Mouse (Mus musculus): ENCODE measurements around the gene Tmem135. TPM values are rescaled to one million over a fixed set of nuclear protein-coding genes. Genes with fewer than 3 reads are reported as not detected.
"Not testable (repeated sequence)": the region's sequence is repeated elsewhere in the genome, so short reads cannot be mapped to it uniquely, and the experiment has no call there.

The Tmem135 gene
- polyA plus RNA-seq, 1 experiment from 2014 or later: 27.5 TPM

DNA sequence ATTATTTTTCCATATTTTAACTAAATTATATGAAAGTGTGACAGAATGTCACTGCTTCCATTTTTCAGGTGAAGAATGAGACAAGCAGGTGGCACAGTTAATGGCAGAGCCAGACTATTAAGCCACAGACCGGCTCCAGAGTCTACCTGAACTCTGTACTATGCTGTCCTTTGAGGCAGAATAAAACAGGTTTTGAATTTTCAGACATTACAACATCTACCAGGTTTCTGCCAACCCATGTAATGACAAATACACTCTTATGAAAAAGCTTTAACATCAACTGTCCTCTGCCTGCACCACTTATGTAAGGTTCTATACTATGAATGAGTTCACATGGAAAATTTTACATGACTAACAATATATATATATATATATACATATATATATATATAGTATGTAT lies 100.3 kb downstream of the Tmem135 start:
- no peaks in the 10 kb centered on the region for H3K27me3 ChIP-seq (replicated peaks; ENCODE audit: control insufficient read depth, insufficient read depth, low read length)
- no peaks in the 10 kb centered on the region for H3K9me3 ChIP-seq (ENCODE audit: control insufficient read depth, low read length)
- H3K4me1 ChIP-seq (replicated peaks; ENCODE audit: control insufficient read depth, insufficient read depth, low read length): no peaks in the 10 kb centered on the region
- no peak overlapping the region for H3K9ac ChIP-seq (replicated peaks; ENCODE audit: low read depth, low read length)
- no peak for ATAC-seq
- no peak overlapping the region for H3K27ac ChIP-seq (ENCODE audit: low read length)
- WGBS: 92% methylated on average over 1 of the region's 1 CpGs
- no peaks in the 10 kb centered on the region for H3K36me3 ChIP-seq (ENCODE audit: control insufficient read depth, insufficient read depth)
- H3K4me2 ChIP-seq (ENCODE audit: low read length): no peak overlapping the region
- H3K4me3 ChIP-seq (replicated peaks; ENCODE audit: low read length): no peak overlapping the region

DNA sequence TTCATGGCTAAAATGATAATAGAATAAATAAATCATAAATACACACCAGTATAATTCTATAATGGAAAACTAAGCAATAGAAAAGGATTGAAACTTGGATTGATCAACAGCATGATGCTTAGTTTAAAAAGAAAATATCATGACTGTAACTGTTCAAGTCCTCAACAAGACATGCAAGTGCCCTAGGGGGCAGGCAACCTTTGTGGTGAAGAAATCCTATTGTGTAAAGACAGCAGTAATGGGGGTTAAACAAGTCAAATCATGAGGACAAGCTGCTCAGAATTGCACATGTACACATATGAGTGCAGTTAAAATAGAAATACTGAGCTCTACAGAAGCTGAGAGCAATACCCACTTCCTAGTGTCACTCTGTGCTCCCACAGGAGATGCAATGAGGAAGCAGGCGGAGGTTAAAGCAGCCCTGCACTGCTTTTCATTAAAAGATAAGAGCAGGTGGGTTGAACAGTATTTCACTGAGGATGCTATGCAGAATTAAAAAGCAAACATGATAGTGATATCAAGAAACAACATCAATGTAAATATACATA lies 105.0 kb downstream of the Tmem135 start:
- H3K27me3 ChIP-seq (replicated peaks; ENCODE audit: control insufficient read depth, insufficient read depth, low read length): no peaks in the 10 kb centered on the region
- WGBS: 89% methylated on average over 1 of the region's 1 CpGs
- no peaks in the 10 kb centered on the region for H3K9me3 ChIP-seq (ENCODE audit: control insufficient read depth, low read length)
- H3K27ac ChIP-seq (ENCODE audit: low read length): no peak overlapping the region
- no peak overlapping the region for H3K9ac ChIP-seq (replicated peaks; ENCODE audit: low read depth, low read length)
- H3K4me2 ChIP-seq (ENCODE audit: low read length): no peak overlapping the region
- H3K4me1 ChIP-seq (replicated peaks; ENCODE audit: control insufficient read depth, insufficient read depth, low read length): 0 out of 2 replicates have a peak, but pooled peaks cover 5% of the 10 kb centered on the region
- H3K36me3 ChIP-seq (ENCODE audit: control insufficient read depth, insufficient read depth): 0 out of 2 replicates have a peak, but pooled peaks cover 2% of the 10 kb centered on the region
- H3K4me3 ChIP-seq (replicated peaks; ENCODE audit: low read length): no peak overlapping the region
- ATAC-seq: no peak

DNA sequence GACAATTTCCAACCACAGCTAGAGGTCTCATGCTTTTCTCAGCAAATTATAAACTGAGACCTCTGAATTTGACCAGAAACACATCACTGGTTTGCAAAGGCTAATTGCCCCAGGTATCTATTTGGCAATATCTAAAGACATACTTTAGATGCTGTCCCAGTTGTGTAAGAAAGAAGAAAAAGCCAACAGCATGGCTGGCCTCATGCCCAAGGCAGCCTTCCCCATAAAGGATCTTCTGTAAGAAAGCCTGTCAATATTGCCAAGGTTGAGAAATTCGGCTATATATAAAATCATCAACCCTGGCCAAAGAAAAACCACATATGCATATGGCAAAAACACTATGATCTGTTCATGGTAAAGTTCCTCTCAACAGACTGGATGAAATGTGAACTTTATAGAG lies 107.1 kb downstream of the Tmem135 start:
- Histone ChIP-seq H3K4me1 (replicated peaks; ENCODE audit: control insufficient read depth, insufficient read depth, low read length) (0 out of 2 replicates have a peak, but pooled peaks cover 5% of the 10 kb centered on the region), H3K27me3 (replicated peaks; ENCODE audit: control insufficient read depth, insufficient read depth, low read length) (no peaks in the 10 kb centered on the region), H3K4me2 (ENCODE audit: low read length) (no peak overlapping the region), H3K9me3 (ENCODE audit: control insufficient read depth, low read length) (no peaks in the 10 kb centered on the region), H3K4me3 (replicated peaks; ENCODE audit: low read length) (no peak overlapping the region), H3K27ac (ENCODE audit: low read length) (no peak overlapping the region), H3K9ac (replicated peaks; ENCODE audit: low read depth, low read length) (no peak overlapping the region), H3K36me3 (ENCODE audit: control insufficient read depth, insufficient read depth) (0 out of 2 replicates have a peak, but pooled peaks cover 2% of the 10 kb centered on the region)
- WGBS: 70% methylated on average over 1 of the region's 1 CpGs
- ATAC-seq: no peak

DNA sequence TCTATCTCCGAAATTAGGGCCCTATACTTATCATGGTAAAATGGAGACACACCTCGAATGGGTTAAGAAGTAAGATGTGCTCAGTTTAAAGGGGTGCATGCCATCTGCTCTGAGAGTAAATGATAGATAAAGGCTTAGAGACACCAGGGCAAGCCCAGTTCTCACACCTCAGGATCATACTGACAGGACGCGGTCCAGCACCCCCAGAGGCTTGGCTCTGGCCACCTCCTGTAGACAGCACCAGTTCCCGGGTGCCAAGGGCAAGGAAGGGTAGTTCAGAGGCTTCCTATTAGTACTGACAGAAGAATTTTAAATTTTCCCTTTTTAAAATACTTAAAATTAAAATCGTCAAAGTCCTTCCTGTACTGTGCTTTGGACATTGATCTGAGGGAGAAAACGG lies 121.4 kb downstream of the Tmem135 start:
- Histone ChIP-seq H3K9ac (replicated peaks; ENCODE audit: low read depth, low read length) (no peak overlapping the region), H3K36me3 (ENCODE audit: control insufficient read depth, insufficient read depth) (no peaks in the 10 kb centered on the region), H3K27me3 (replicated peaks; ENCODE audit: control insufficient read depth, insufficient read depth, low read length) (no peaks in the 10 kb centered on the region), H3K4me2 (ENCODE audit: low read length) (no peak overlapping the region), H3K4me1 (replicated peaks; ENCODE audit: control insufficient read depth, insufficient read depth, low read length) (no peaks in the 10 kb centered on the region), H3K9me3 (ENCODE audit: control insufficient read depth, low read length) (no peaks in the 10 kb centered on the region), H3K4me3 (replicated peaks; ENCODE audit: low read length) (no peak overlapping the region), H3K27ac (ENCODE audit: low read length) (no peak overlapping the region)
- 92% methylated on average over 7 of the region's 7 CpGs for WGBS
- ATAC-seq: no peak

DNA sequence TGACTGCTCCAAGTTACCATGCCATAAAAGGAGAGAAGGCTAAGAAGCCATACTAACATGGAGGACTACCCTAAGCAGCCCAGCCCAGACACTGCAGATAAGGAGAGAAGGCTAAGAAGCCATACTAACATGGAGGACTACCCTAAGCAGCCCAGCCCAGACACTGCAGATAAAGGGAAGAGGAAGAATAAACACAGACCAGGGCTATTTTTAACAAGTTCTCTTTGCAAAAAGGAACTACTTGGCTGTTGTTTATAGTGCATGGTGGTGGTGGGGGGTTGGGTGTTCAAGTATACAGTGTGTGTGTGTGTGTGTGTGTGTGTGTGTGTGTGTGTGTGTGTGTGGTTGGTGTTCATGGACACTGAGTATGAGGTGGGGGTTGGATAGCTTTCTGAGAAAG lies 133.6 kb downstream of the Tmem135 start:
- not testable (repeated sequence) for ATAC-seq; H3K27me3 ChIP-seq (replicated peaks; ENCODE audit: control insufficient read depth, insufficient read depth, low read length); H3K4me2 ChIP-seq (ENCODE audit: low read length)

DNA sequence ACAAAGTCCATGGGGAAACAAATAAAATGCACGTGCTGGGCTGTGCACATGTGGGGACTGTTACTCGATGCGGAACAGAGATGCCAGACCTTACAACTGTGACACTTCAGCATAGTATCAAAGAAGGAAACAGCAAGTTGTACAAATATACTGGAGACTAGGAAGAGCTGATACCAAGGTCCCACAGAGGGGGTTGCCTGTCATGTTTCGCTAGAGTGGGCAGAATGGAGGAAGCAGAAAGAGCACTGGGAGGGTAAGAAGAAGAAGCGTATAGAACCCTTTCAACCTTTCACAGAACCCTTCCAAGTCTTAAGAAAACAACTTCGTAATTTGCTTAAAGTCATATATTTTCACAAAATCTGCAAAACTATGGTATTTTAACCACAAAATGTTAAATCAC lies 134.2 kb downstream of the Tmem135 start:
- H3K36me3 ChIP-seq (ENCODE audit: control insufficient read depth, insufficient read depth): no peaks in the 10 kb centered on the region; the same call in 1 of the 2 replicates
- H3K27ac ChIP-seq (ENCODE audit: low read length): no peak overlapping the region
- H3K4me3 ChIP-seq (replicated peaks; ENCODE audit: low read length): no peak overlapping the region
- H3K9me3 ChIP-seq (ENCODE audit: control insufficient read depth, low read length): no peaks in the 10 kb centered on the region
- 95% methylated on average over 6 of the region's 6 CpGs for WGBS
- H3K27me3 ChIP-seq (replicated peaks; ENCODE audit: control insufficient read depth, insufficient read depth, low read length): no peaks in the 10 kb centered on the region
- H3K9ac ChIP-seq (replicated peaks; ENCODE audit: low read depth, low read length): no peak overlapping the region
- ATAC-seq: no peak
- H3K4me2 ChIP-seq (ENCODE audit: low read length): no peak overlapping the region
- H3K4me1 ChIP-seq (replicated peaks; ENCODE audit: control insufficient read depth, insufficient read depth, low read length): no peaks in the 10 kb centered on the region

More for the DNA sequence above, 133.6 kb downstream of the Tmem135 start:
- H3K36me3 ChIP-seq (ENCODE audit: control insufficient read depth, insufficient read depth); H3K9me3 ChIP-seq (ENCODE audit: control insufficient read depth, low read length); H3K9ac ChIP-seq (replicated peaks; ENCODE audit: low read depth, low read length); H3K27ac ChIP-seq (ENCODE audit: low read length); H3K4me3 ChIP-seq (replicated peaks; ENCODE audit: low read length); H3K4me1 ChIP-seq (replicated peaks; ENCODE audit: control insufficient read depth, insufficient read depth, low read length): not testable (repeated sequence)

DNA sequence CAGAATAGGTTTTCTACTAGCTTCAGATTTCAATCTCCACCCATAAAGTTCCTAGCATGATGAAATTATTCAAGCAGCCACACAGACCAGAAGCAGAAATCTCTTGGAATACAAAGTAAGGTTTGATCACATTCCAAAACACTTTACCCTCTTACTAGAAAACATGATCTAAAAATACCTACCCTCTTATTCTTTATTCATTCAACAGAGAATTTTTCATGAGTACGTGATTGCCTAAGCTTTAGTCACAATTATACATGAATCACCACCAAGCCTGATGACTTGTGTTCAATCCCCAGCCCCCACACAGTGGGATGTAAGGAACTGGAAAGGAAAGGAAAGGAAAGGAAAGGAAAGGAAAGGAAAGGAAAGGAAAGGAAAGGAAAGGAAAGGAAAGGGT lies 136.5 kb downstream of the Tmem135 start:
- Histone ChIP-seq H3K27ac (ENCODE audit: low read length) (no peak overlapping the region), H3K36me3 (ENCODE audit: control insufficient read depth, insufficient read depth) (no peaks in the 10 kb centered on the region), H3K4me1 (replicated peaks; ENCODE audit: control insufficient read depth, insufficient read depth, low read length) (no peaks in the 10 kb centered on the region), H3K4me3 (replicated peaks; ENCODE audit: low read length) (no peak overlapping the region), H3K9me3 (ENCODE audit: control insufficient read depth, low read length) (no peaks in the 10 kb centered on the region), H3K9ac (replicated peaks; ENCODE audit: low read depth, low read length) (no peak overlapping the region), H3K4me2 (ENCODE audit: low read length) (no peak overlapping the region), H3K27me3 (replicated peaks; ENCODE audit: control insufficient read depth, insufficient read depth, low read length) (no peaks in the 10 kb centered on the region)
- ATAC-seq: no peak
- 76% methylated on average over 1 of the region's 1 CpGs for WGBS

DNA sequence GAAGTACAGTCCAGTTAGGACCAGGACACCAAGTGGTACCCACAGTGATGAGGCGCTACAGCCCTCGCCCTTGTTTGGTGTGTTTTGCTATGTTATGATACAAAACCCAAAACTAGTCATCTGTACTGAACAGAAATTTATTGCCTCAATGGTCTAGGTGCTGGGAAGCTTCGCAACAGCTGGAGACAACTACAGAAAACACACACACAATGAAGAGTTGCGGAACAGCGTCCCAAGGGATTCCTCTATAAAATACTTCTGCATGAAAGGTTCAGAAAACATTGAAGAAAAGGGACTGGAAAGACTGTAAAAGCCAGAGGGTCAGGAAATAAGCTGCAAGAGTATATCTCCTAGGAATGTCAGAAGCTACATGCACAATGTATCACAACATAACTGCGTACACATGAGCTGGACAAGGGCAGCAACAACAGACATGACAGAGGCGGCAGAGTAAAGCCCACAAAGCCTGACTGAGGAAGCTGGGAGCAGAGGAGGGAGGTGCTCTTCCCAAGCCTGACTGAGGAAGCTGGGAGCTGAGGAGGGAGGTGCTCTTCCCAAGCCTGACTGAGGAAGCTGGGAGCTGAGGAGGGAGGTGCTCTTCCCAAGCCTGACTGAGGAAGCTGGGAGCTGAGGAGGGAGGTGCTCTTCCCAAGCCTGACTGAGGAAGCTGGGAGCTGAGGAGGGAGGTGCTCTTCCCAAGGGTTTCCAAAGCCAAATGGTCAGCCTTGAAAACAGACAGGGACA lies 137.8 kb downstream of the Tmem135 start:
- WGBS: 87% methylated on average over 7 of the region's 7 CpGs

DNA sequence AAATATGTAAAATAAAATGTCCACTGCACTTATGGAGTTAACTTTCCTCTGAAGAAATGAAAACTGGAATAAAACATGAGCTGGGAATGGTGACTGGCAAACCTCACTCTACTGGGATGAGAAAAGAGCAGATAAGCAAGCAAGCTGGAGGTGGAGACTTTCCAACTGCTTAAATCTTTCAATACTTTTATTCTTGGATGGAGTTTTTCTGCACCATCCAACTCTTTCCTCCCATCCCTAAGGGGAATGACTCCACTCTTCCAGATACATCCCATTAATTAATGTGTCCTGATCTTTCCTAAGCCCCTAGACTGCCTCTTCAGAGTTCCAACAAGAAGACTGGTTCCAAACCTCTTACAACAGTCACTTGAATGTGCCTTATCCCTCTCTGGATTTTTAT lies 143.1 kb downstream of the Tmem135 start:
- no peaks in the 10 kb centered on the region for H3K27me3 ChIP-seq (replicated peaks; ENCODE audit: control insufficient read depth, insufficient read depth, low read length)

More for the DNA sequence above, 137.8 kb downstream of the Tmem135 start:
- no peak overlapping the region for H3K9ac ChIP-seq (replicated peaks; ENCODE audit: low read depth, low read length)
- H3K4me1 ChIP-seq (replicated peaks; ENCODE audit: control insufficient read depth, insufficient read depth, low read length): no peaks in the 10 kb centered on the region
- no peak for ATAC-seq
- no peaks in the 10 kb centered on the region for H3K27me3 ChIP-seq (replicated peaks; ENCODE audit: control insufficient read depth, insufficient read depth, low read length)
- no peak overlapping the region for H3K4me2 ChIP-seq (ENCODE audit: low read length)
- no peak overlapping the region for H3K27ac ChIP-seq (ENCODE audit: low read length)
- no peaks in the 10 kb centered on the region for H3K9me3 ChIP-seq (ENCODE audit: control insufficient read depth, low read length)
- no peaks in the 10 kb centered on the region for H3K36me3 ChIP-seq (ENCODE audit: control insufficient read depth, insufficient read depth)
- H3K4me3 ChIP-seq (replicated peaks; ENCODE audit: low read length): no peak overlapping the region

More for the DNA sequence above, 143.1 kb downstream of the Tmem135 start:
- H3K4me2 ChIP-seq (ENCODE audit: low read length): no peak overlapping the region
- H3K27ac ChIP-seq (ENCODE audit: low read length): no peak overlapping the region
- no peak overlapping the region for H3K4me3 ChIP-seq (replicated peaks; ENCODE audit: low read length)
- H3K36me3 ChIP-seq (ENCODE audit: control insufficient read depth, insufficient read depth): no peaks in the 10 kb centered on the region
- no peak for ATAC-seq
- no peaks in the 10 kb centered on the region for H3K9me3 ChIP-seq (ENCODE audit: control insufficient read depth, low read length)
- no peak overlapping the region for H3K9ac ChIP-seq (replicated peaks; ENCODE audit: low read depth, low read length)
- H3K4me1 ChIP-seq (replicated peaks; ENCODE audit: control insufficient read depth, insufficient read depth, low read length): no peaks in the 10 kb centered on the region

Measured in forebrain, embryonic 16.5 days (tissue).